Mouse (Mus musculus): ENCODE data around the gene Ciita. TPM values are rescaled to one million over a fixed set of nuclear protein-coding genes. Genes with fewer than 3 reads are reported as not detected.

The Ciita gene
- polyA plus RNA-seq (2012; fragmentation: generic; extraction: Trizol) = under 1 TPM; 0.01 to 0.07 TPM

DNA sequence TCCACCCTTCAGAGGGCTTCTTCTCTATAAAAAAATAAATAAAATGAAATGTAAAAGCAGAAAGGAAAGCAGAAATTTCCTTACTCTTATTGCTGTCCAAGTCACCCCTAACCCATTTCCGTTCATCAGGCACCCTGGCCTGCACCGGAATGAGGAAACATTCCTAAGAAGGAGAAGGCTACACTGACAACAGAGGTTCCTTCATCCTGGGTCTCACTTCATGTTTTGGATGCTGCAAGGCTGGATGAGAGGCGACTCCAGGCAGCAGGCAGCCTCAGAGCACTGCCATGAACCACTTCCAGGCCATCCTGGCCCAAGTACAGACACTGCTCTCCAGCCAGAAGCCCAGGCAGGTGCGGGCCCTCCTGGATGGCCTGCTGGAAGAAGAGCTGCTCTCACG lies at the start of gene Ciita:
TSS of gene Ciita (plus strand) at position 203 of the 400 bp plus-strand sequence.

GRCm38 (mm10) chr16:10447264-10447594 lies 32.6 kb upstream of the Ciita start, which contains the start of gene Tvp23a:
TSS of gene Tvp23a (minus strand) at chr16:10447362.

DNA sequence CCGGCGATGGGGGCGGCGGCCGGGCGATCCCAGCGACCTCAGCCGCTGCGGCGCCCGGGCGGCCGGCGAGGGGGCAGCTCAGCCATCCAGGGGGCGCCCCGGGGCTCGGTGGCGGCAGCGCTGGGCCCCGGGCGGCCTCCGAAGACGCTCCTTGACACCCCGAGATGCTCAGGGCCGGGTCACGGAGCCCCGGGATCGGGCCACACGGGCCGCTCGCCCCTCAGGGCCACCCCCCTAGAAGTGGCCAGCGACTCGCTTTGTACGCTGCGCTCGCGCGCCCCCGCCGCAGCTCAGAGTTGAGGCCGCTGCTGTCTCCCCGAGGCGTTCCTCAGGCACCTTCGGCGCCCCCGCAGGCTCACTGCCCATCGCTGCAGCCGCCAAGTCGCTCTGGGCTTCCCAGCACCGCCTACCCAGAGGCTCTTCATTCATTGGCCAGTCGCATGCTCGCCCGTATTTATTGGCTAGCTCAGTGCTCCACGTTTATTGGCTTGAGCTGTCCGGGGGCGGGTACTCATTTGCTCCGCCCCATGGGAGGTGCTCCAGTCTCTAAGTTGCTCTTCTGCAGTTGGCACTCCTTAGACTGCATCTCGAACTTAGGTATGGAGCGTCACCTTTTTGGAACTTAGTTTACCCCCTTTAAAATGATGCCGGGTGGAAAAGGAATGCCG lies 63.0 kb downstream of the Ciita start, which contains the start of gene Dexi:
TSS of gene Dexi (minus strand) at position 357 of the 668 bp plus-strand sequence.

DNA sequence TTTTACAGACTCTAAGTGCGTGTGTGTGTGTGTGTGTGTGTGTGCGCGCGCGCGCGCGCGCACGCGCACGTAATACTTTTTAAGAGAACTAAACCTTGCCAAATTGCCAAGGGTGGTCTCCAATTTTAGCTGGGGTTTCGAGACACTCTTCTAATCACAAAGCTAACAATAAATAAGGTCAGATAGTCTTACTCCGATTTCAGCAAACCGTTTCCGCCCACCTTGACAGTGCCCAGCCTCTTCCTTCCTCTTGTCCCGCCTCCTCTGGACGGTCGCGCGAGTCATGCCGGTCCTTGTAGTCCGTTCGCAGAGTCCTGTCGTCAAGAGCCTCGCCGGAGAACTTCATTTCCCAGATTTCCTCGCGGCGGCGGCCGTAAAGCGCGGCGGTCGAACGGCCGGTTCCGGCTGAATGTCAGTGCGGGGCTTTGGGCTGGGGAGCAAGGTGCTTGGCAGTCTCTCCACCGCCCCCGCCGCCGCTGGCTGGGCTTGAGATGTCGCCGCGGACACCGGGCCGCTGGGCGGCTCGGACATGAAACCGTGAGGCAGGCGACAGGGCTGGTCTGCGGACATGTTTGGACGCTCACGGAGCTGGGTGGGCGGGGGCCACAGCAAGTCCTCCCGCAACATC lies 65.2 kb downstream of the Ciita start, which contains the start of gene Clec16a:
TSS of gene Clec16a (plus strand) at position 345 of the 628 bp plus-strand sequence.

Other genes with a start within 250 kb of the Ciita start
- 10 to 100 TPM; 13.2 to 27.6 TPM for gene Emp2, start 166.1 kb upstream of the Ciita start, polyA plus RNA-seq (2012; fragmentation: generic; extraction: Trizol)
- gene Tekt5, start 84.6 kb upstream of the Ciita start, polyA plus RNA-seq (2012; fragmentation: generic; extraction: Trizol) = under 1 TPM in 1 of 2 experiments, not detected in 1; 0.07 TPM
- 10 to 100 TPM; 29.3 to 68.7 TPM for gene Nubp1, start 68.1 kb upstream of the Ciita start, polyA plus RNA-seq (2012; fragmentation: generic; extraction: Trizol)
- gene Tvp23a, start 32.7 kb upstream of the Ciita start, polyA plus RNA-seq (2012; fragmentation: generic; extraction: Trizol) = 10 to 100 TPM in 1 of 2 experiments, 1 to 10 TPM in 1; 3.8 to 22.2 TPM
- gene Dexi, start 63.0 kb downstream of the Ciita start, polyA plus RNA-seq (2012; fragmentation: generic; extraction: Trizol) = 10 to 100 TPM; 14.9 to 43.5 TPM
- 10 to 100 TPM in 1 of 2 experiments, 1 to 10 TPM in 1; 3.3 to 11.1 TPM for gene Clec16a, start 65.3 kb downstream of the Ciita start, polyA plus RNA-seq (2012; fragmentation: generic; extraction: Trizol)

All from C3H10T1/2 (cell line).